Mouse (Mus musculus) liver, embryonic 13.5 days (tissue): Measurements from ENCODE around the gene Lenep. TPM values are rescaled to one million over a fixed set of nuclear protein-coding genes. Genes with fewer than 3 reads are reported as not detected.

Source experiments
- ATAC-seq: fragments of 200-750 bp; cut with Nextera tagmentation; 2 replicates; pipeline ENCODE4 v1.8.0; 2017; ENCODE audit warnings: low read depth, mild to moderate bottlenecking, moderate number of reproducible peaks, moderate library complexity
- DNase-seq: peaks from one replicate; pipeline ENCODE4 v3.0.0; 2022
- H3K27ac ChIP-seq: fragments of 300-500 bp; sonication (generic); 2 replicates; pipeline ENCODE4 v1.5.1; 2015; ENCODE audit warnings: moderate library complexity, mild to moderate bottlenecking, inconsistent platforms
- H3K27me3 ChIP-seq: fragments of 300-500 bp; sonication (generic); 2 replicates; pipeline ENCODE4 v1.6.1; 2015; ENCODE audit warnings: mild to moderate bottlenecking, inconsistent platforms
- H3K36me3 ChIP-seq: fragments of 300-500 bp; sonication (generic); 2 replicates; pipeline ENCODE4 v1.6.1; 2015; ENCODE audit warnings: mild to moderate bottlenecking, inconsistent platforms
- H3K4me1 ChIP-seq: fragments of 300-500 bp; sonication (generic); replicated peaks from 2 replicates; pipeline ENCODE4 v1.6.1; 2015; ENCODE audit warnings: inconsistent platforms
- H3K4me2 ChIP-seq: fragments of 300-500 bp; sonication (generic); 2 replicates; pipeline ENCODE4 v1.6.1; 2015; ENCODE audit warnings: inconsistent platforms, mild to moderate bottlenecking, moderate library complexity
- H3K4me3 ChIP-seq: fragments of 300-500 bp; sonication (generic); replicated peaks from 2 replicates; pipeline ENCODE4 v1.5.1; 2015; ENCODE audit warnings: mild to moderate bottlenecking, inconsistent platforms
- H3K9ac ChIP-seq: fragments of 300-500 bp; sonication (generic); 2 replicates; pipeline ENCODE4 v1.6.1; 2015; ENCODE audit warnings: mild to moderate bottlenecking, inconsistent platforms
- H3K9me3 ChIP-seq: fragments of 300-500 bp; sonication (generic); replicated peaks from 2 replicates; pipeline ENCODE4 v1.6.1; 2016; ENCODE audit warnings: inconsistent platforms
- WGBS: fragments of 180-500 bp; shearing (Covaris S2); methylation state at CpG from one replicate; pipeline ENCODE4 v1.1.7; 2015; ENCODE audit not compliant: insufficient replicate concordance; 5-methylcytosine and 5-hydroxymethylcytosine counted together
- polyA plus RNA-seq: library from polyadenylated mRNA; unstranded; fragments of >200 nt; fragmentation: Nextera tagmentation; extraction: Ambion mirVana; gene quantifications from 2 replicates; pipeline ENCODE4 v1.2.1, GENCODE M21; 2015

Gene Lenep
- polyA plus RNA-seq, 1 experiment from 2014 or later: not detected

DNA sequence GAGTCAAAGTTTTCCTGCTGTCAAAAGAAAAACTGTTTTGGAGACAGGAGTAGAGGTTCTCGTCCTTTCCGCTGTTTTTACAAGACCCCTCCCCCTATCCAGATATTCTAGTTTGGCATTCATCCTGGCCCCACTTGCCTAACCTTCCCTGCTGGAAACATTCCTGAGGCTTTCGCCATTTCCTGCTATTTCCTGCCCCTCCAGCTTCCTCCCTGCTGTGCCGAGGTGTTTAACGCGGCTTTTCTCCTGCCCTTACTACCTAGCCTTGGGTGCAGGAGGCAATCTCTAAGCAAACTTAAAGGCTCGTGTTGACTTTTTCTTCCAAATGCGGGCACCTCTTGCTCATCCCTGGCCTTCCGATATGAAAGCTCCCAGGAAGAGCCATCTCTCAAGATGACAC, 17.0 kb upstream of the Lenep start:
- H3K27me3 ChIP-seq: no peaks in the 10 kb centered on the region
- peak overlapping the region; percentile 98 for H3K27ac ChIP-seq
- H3K9me3 ChIP-seq: 0 out of 2 replicates have a peak, but pooled peaks cover 2% of the 10 kb centered on the region
- peaks cover 46% of the 10 kb centered on the region for H3K36me3 ChIP-seq
- peak overlapping the region; percentile 76 for H3K4me3 ChIP-seq
- H3K4me2 ChIP-seq: peak overlapping the region; percentile 97
- ATAC-seq: no peak
- H3K9ac ChIP-seq: peak overlapping the region; percentile 89
- no peak for DNase-seq
- peaks cover 73% of the 10 kb centered on the region for H3K4me1 ChIP-seq
- 6% methylated on average over 9 of the region's 9 CpGs for WGBS

GRCm38 (mm10) chr3:89418861-89419250, 16.3 kb upstream of the Lenep start:
- Histone ChIP-seq H3K9ac (peak overlapping the region; percentile 89), H3K36me3 (peaks cover 46% of the 10 kb centered on the region), H3K4me1 (peaks cover 66% of the 10 kb centered on the region), H3K27ac (peak overlapping the region; percentile 98), H3K4me3 (peak overlapping the region; percentile 76), H3K27me3 (no peaks in the 10 kb centered on the region), H3K4me2 (peak overlapping the region; percentile 97), H3K9me3 (0 out of 2 replicates have a peak, but pooled peaks cover 2% of the 10 kb centered on the region)
- ATAC-seq: no peak
- DNase-seq: peak; percentile 53
- WGBS: under 1% methylated on average over 16 of the region's 16 CpGs

GRCm38 (mm10) chr3:89418170-89418860, 15.7 kb upstream of the Lenep start, which contains the start of the genes Cks1b and Shc1:
Gene Cks1b (minus strand): TSS chr3:89418383.
Gene Shc1 (plus strand): TSS chr3:89418443.
- peak within 1 kb of the TSS; percentile 97 for H3K4me2 ChIP-seq
- H3K9me3 ChIP-seq: 0 out of 2 replicates have a peak, but pooled peaks cover 2% of the 10 kb centered on the region
- under 1% methylated on average over 39 of the region's 39 CpGs for WGBS
- no peaks in the 10 kb centered on the region for H3K27me3 ChIP-seq
- H3K9ac ChIP-seq: peak within 1 kb of the TSS; percentile 89
- peaks cover 46% of the 10 kb centered on the region for H3K36me3 ChIP-seq
- ATAC-seq (peak; percentile 89), DNase-seq (peak; percentile 94)
- peak within 1 kb of the TSS; percentile 76 for H3K4me3 ChIP-seq
- H3K27ac ChIP-seq: peak within 1 kb of the TSS; percentile 98
- peaks cover 61% of the 10 kb centered on the region for H3K4me1 ChIP-seq

GRCm38 (mm10) chr3:89417840-89418169, 15.2 kb upstream of the Lenep start:
- WGBS: under 1% methylated on average over 20 of the region's 20 CpGs
- Histone ChIP-seq H3K4me2 (peak overlapping the region; percentile 97), H3K27ac (peak overlapping the region; percentile 98), H3K9ac (peak overlapping the region; percentile 89), H3K4me1 (peaks cover 56% of the 10 kb centered on the region), H3K4me3 (peak overlapping the region; percentile 76), H3K9me3 (0 out of 2 replicates have a peak, but pooled peaks cover 2% of the 10 kb centered on the region), H3K36me3 (peaks cover 47% of the 10 kb centered on the region), H3K27me3 (no peaks in the 10 kb centered on the region)
- DNase-seq (no peak), ATAC-seq (peak; percentile 6)

GRCm38 (mm10) chr3:89417131-89417530, 14.5 kb upstream of the Lenep start:
- ATAC-seq (no peak), DNase-seq (no peak)
- 12% methylated on average over 2 of the region's 2 CpGs for WGBS
- H3K9ac ChIP-seq: peak overlapping the region; percentile 89
- peak overlapping the region; percentile 76 for H3K4me3 ChIP-seq
- H3K4me2 ChIP-seq: peak overlapping the region; percentile 97
- H3K27me3 ChIP-seq: no peaks in the 10 kb centered on the region
- peaks cover 54% of the 10 kb centered on the region for H3K4me1 ChIP-seq
- peaks cover 46% of the 10 kb centered on the region for H3K36me3 ChIP-seq
- peak overlapping the region; percentile 98 for H3K27ac ChIP-seq
- H3K9me3 ChIP-seq: 0 out of 2 replicates have a peak, but pooled peaks cover 2% of the 10 kb centered on the region

DNA sequence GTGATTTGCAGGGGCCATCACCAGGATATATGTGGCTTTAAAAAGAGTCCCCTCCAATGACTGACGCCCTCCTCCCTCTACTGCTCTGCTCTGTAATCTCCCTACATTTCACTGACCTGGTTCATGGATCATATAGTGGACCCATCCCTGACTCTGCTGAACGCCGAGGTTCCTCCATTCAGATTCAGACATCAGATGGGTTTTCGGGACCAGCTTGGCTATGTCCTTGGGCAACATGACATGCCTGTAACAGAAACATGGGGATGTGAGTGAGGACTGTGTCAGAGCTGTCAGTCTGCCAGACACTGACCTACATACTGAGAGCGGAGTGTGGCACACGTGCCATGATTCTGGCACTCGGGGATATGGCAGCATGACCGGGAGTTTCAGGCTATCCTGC, 13.6 kb upstream of the Lenep start:
- H3K4me1 ChIP-seq: peaks cover 50% of the 10 kb centered on the region
- H3K4me2 ChIP-seq: peak overlapping the region; percentile 97
- H3K27ac ChIP-seq: no peak overlapping the region
- ATAC-seq (no peak), DNase-seq (no peak)
- 0 out of 2 replicates have a peak, but pooled peaks cover 2% of the 10 kb centered on the region for H3K9me3 ChIP-seq
- 92% methylated on average over 8 of the region's 8 CpGs for WGBS
- H3K4me3 ChIP-seq: peak overlapping the region; percentile 76
- no peaks in the 10 kb centered on the region for H3K27me3 ChIP-seq
- H3K36me3 ChIP-seq: peaks cover 40% of the 10 kb centered on the region
- no peak overlapping the region; the same call in 1 of the 2 replicates for H3K9ac ChIP-seq

GRCm38 (mm10) chr3:89411490-89412393, 9.1 kb upstream of the Lenep start, which contains the start of gene Flad1:
Gene Flad1 (minus strand): TSS chr3:89411870.
- peak within 1 kb of the TSS; percentile 68 for H3K4me3 ChIP-seq
- peak within 1 kb of the TSS; percentile 85 for H3K4me2 ChIP-seq
- peaks cover 41% of the 10 kb centered on the region for H3K4me1 ChIP-seq
- peak within 1 kb of the TSS; percentile 74 for H3K9ac ChIP-seq
- DNase-seq: peak; percentile 97
- peak; percentile 100 for ATAC-seq
- peaks cover 61% of the 10 kb centered on the region for H3K36me3 ChIP-seq
- peak within 1 kb of the TSS; percentile 70 for H3K27ac ChIP-seq
- 0 out of 2 replicates have a peak, but pooled peaks cover 2% of the 10 kb centered on the region for H3K9me3 ChIP-seq
- H3K27me3 ChIP-seq: no peaks in the 10 kb centered on the region
- WGBS: 5% methylated on average over 28 of the region's 28 CpGs

DNA sequence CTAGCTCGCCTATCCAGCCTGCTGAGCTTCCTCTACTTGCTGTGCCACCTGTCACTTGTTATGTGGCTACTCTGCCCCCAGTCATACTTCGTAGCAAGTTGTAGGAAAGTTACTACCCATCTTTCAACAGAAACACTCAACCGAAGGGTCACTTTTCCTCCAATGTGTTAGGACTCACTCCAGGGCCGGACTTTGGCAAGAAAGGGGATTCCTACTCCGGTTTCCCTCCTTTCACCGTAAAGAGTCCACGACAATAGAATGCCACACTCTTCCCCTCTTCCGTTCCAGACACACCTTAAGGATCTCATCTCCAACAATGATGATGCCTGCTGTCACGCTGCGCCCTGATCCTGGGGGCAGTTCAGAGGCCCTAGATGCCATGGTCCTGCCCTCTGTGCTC, 8.3 kb upstream of the Lenep start:
- peak overlapping the region; percentile 85 for H3K4me2 ChIP-seq
- H3K36me3 ChIP-seq: peaks cover 58% of the 10 kb centered on the region
- 68% methylated on average over 10 of the region's 10 CpGs for WGBS
- 0 out of 2 replicates have a peak, but pooled peaks cover 2% of the 10 kb centered on the region for H3K9me3 ChIP-seq
- no peaks in the 10 kb centered on the region for H3K27me3 ChIP-seq
- peak overlapping the region; percentile 56; the same call in 1 of the 2 replicates for H3K27ac ChIP-seq
- peaks cover 32% of the 10 kb centered on the region for H3K4me1 ChIP-seq
- peak overlapping the region; percentile 74 for H3K9ac ChIP-seq
- ATAC-seq (no peak), DNase-seq (no peak)
- peak overlapping the region; percentile 68 for H3K4me3 ChIP-seq

- no peak for ATAC-seq
- peaks cover 57% of the 10 kb centered on the region for H3K36me3 ChIP-seq
- H3K9me3 ChIP-seq: 0 out of 2 replicates have a peak, but pooled peaks cover 2% of the 10 kb centered on the region
- no peak overlapping the region for H3K9ac ChIP-seq
- peaks cover 31% of the 10 kb centered on the region for H3K4me1 ChIP-seq
- H3K27ac ChIP-seq: no peak overlapping the region
- no peak for DNase-seq
- no peak overlapping the region for H3K4me3 ChIP-seq
- H3K27me3 ChIP-seq: no peaks in the 10 kb centered on the region
- 0 out of 2 replicates have a peak overlapping the region, but pooled peaks have one; percentile 85 for H3K4me2 ChIP-seq
- WGBS: 78% methylated on average over 3 of the region's 3 CpGs
Measured at GRCm38 (mm10) chr3:89409701-89410100, 7.1 kb upstream of the Lenep start.

DNA sequence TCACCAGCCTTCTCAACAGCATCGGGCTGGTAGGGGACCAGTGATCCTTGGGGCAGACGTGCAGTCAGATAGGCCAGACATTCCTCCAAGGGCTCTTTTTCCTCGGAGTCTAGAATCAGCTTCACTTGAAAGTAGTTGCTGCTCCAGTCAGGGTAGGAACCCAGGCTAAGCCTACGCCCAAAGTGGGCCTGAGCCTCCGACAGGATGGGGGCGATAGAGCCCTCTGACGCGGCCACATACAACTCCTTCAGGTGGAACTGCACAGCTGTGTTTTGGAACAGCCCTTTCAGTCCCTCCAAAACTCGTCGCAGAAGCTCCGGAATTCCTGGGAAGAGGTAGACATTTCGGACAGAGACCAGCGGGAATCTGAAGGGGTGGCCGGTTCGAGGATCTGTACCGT, 5.9 kb upstream of the Lenep start:
- ATAC-seq: no peak
- H3K9ac ChIP-seq: no peak overlapping the region
- peaks cover 54% of the 10 kb centered on the region for H3K36me3 ChIP-seq
- no peaks in the 10 kb centered on the region for H3K27me3 ChIP-seq
- peaks cover 31% of the 10 kb centered on the region for H3K4me1 ChIP-seq
- no peak overlapping the region for H3K4me3 ChIP-seq
- no peak overlapping the region for H3K27ac ChIP-seq
- WGBS: 75% methylated on average over 16 of the region's 16 CpGs
- no peak for DNase-seq
- no peak overlapping the region for H3K4me2 ChIP-seq
- no peaks in the 10 kb centered on the region for H3K9me3 ChIP-seq

- Histone ChIP-seq H3K4me3 (no peak overlapping the region), H3K36me3 (peaks cover 64% of the 10 kb centered on the region), H3K27ac (no peak overlapping the region), H3K9me3 (no peaks in the 10 kb centered on the region), H3K4me2 (no peak overlapping the region), H3K9ac (no peak overlapping the region), H3K4me1 (peaks cover 24% of the 10 kb centered on the region), H3K27me3 (no peaks in the 10 kb centered on the region)
- no peak for ATAC-seq
- no peak for DNase-seq
- 81% methylated on average over 6 of the region's 6 CpGs for WGBS
Measured at GRCm38 (mm10) chr3:89406887-89407286, 4.3 kb upstream of the Lenep start.
